Mouse (Mus musculus): ENCODE measurements around the gene Myo3b.

Gene Myo3b

GRCm38 (mm10) chr2:70129566-70129965 is 90.6 kb downstream of the Myo3b start:
- DNase-seq (ENCODE audit: low spot score) = no peak

- no peak for DNase-seq (ENCODE audit: low spot score)
These were observed 94.4 kb downstream of the Myo3b start for GRCm38 (mm10) chr2:70133281-70133680.

DNA sequence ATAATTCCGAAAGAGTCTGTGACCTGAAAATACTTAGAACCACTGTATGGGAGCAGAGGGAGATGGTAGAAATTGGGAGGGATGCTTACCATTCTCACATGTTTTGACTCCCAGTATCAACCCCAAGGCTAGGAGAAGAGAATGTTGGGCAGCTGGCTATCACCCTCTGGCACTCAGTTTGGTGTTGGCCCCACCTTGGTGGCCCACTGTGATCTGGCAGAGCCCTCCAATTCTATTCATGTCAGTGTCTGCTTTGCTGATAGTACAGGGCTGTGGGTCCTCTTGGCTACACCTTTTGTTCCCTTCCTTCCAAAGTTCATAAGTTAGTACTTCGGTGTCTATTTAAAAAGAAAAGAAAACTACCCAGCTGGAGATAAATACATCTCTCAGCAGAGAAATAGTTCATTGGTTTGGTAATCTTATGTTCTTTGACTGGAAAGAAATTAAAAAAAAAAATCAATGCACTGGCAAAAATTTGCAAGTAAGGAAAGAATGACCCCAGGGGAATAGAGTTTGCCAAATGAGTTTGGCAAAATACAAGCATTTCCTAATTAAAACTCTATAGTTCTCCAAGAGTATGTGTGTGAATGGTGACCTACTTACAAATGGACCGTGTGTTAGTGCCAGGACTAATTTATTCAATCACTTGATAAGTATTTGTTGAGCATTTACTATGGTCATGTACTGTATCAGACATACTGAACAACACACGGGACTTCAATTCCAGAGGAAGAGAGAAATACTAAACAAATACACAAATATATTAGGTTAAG is 98.5 kb downstream of the Myo3b start:
- DNase-seq (ENCODE audit: low spot score) = no peak

DNA sequence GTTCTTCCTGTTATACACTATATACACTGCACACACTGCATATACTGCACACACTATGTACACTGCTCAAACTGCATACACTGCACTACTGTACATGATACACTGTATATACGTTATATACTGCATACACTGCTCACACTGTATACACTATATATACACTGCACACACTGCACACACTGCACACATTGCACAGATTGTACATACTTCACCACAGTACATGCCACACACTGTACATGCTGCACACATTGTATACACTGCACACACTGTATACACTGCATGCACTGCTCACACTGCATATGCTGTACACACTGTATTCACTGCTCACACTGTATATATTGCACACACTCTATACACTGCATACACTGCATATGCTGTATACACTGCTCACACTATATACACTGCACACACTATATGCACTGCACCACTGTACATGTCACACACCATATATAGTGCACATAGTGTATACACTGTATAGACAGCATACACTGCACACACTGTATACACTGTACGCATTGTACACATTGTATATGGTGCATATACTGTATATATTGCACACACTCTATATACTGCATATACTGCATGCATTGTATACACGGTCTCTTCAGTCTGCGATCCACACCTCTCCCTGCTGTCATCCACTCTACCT is 104.7 kb downstream of the Myo3b start:
- no peak for DNase-seq (ENCODE audit: low spot score)

DNA sequence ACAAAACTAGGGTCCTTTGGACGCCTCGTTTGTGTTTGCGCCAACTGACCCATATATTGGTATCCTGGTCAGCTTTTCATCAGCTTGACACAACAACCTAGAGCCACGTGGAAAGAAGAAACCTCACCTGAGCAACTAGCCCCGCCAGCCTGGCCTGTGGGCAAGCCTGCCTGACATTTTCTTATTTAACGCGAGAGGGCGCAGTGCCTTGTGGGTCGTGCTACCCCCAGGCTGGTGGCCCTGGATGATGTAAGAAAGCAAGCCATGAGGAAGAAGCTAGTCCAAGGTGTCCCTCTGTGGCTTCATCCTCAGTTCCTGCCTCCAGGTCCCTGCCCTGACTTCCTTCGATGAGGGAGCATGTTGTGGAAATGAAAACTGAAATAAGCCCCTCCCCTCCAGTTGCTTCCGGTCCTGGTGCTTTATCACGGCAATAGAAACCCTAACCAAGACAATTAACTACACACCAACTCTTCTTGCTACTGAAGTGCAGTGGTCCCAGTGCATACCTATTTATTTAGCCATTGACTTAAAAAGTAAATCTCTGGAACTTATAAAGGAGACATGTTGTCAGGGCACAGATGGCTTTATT is 108.2 kb downstream of the Myo3b start:
- no peak for DNase-seq (ENCODE audit: low spot score)

GRCm38 (mm10) chr2:70148821-70149510 is 110.0 kb downstream of the Myo3b start:
- no peak for DNase-seq (ENCODE audit: low spot score)

DNA sequence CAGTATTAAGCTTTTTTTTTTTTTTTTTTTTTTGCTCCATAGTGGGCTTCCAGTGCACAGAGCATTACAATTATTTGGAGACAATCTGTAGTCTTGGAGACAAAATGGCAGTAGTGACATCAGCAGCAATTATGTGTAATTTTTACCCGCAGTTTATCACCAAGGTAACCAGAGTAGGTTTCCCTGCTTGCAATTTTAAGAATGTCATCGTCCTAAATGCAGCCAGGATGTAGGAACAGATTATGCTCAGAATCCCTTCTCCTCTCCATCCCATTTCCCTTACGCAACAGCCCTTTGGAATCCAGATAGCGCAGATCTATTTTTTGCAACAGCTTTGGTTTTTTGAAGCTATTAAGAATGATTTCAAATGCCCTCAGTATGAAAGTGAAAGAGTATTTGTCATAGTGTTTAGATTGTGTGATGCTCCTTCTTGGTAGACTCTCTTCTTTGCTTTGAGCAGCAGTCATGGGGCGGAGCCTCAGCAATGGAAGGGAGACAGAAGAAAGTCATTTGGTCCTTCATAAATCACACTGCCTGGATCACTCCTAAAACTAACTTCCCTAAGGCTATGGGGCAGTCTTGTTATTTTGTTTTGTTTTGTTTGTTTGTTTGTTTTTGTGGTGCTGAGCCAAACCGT is 111.6 kb downstream of the Myo3b start:
- DNase-seq (ENCODE audit: low spot score) = no peak

- DNase-seq (ENCODE audit: low spot score) = no peak
These were observed 113.0 kb downstream of the Myo3b start for GRCm38 (mm10) chr2:70151930-70152329.

DNA sequence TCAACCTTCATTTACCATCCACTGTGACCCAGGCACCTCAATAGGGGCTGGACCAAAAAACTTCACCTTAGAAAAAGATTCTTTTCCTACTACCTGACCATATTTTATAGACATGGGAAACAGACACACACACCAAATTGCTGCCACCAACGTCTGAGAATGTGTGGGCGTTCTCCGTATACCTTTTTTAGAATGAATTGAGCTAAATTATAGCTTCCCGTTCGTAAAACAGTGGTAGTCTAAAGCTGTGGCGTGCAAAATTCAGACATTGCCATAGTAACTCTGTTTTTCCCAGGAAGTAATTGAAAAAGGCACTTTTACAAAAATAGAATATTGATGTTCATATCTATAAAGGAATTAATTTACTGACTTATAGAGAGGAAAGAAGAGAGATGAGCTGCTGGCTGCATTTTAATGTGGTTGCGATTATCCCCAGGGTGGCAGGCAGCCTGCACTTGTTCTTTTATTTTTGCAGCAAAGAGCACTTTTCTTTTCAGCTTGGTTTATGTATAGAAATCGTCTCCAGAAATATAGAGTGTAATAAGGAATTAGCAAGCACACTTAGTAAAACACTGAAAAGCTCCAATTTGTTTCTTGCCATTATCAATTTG is 116.4 kb downstream of the Myo3b start:
- DNase-seq (ENCODE audit: low spot score) = no peak

GRCm38 (mm10) chr2:70159543-70159942 is 120.6 kb downstream of the Myo3b start:
- no peak for DNase-seq (ENCODE audit: low spot score)

- no peak for DNase-seq (ENCODE audit: low spot score)
These were observed 127.3 kb downstream of the Myo3b start for GRCm38 (mm10) chr2:70166231-70166630.

- DNase-seq (ENCODE audit: low spot score) = no peak
These were observed 129.3 kb downstream of the Myo3b start for GRCm38 (mm10) chr2:70167944-70168935.

GRCm38 (mm10) chr2:70170469-70170868 is 131.5 kb downstream of the Myo3b start:
- DNase-seq (ENCODE audit: low spot score) = no peak

GRCm38 (mm10) chr2:70176823-70177708 is 138.1 kb downstream of the Myo3b start:
- no peak for DNase-seq (ENCODE audit: low spot score)

DNA sequence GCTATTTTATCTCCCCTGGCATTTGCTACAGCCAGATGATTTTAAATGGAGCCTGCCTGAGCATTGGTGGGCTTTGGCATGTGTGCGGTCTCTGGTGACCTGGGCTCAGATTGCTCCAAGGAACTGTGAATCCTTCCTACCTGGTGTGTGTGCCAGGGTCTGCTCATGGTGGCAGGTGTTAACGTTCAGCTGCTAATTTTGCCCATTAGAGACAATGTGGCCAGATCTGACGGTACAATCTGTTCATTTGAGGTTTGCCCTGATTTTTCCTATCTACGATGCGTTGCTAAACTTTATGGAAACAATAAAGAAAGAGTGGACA is 138.7 kb downstream of the Myo3b start:
- DNase-seq (ENCODE audit: low spot score) = no peak

GRCm38 (mm10) chr2:70178241-70178640 is 139.3 kb downstream of the Myo3b start:
- no peak for DNase-seq (ENCODE audit: low spot score)

GRCm38 (mm10) chr2:70182150-70182670 is 143.3 kb downstream of the Myo3b start:
- no peak for DNase-seq (ENCODE audit: low spot score)

- no peak for DNase-seq (ENCODE audit: low spot score)
These were observed 148.1 kb downstream of the Myo3b start for GRCm38 (mm10) chr2:70187040-70187439.
